Mouse (Mus musculus) T-helper 17 cell (primary cell): Measurements from ENCODE around the gene Slc45a3.

Experiments
- in situ Hi-C, 2 experiments: fragments of 300-600 bp; cut with MboI, MseI; formaldehyde crosslinking; loops; 1 replicate in 1 of 2; 2 replicates in 1 of 2; pipeline ENCODE4 v1.15.1; 2025; ENCODE audit warnings: high pct_unique_total_duplicates in 2 of 2

Gene Slc45a3

DNA sequence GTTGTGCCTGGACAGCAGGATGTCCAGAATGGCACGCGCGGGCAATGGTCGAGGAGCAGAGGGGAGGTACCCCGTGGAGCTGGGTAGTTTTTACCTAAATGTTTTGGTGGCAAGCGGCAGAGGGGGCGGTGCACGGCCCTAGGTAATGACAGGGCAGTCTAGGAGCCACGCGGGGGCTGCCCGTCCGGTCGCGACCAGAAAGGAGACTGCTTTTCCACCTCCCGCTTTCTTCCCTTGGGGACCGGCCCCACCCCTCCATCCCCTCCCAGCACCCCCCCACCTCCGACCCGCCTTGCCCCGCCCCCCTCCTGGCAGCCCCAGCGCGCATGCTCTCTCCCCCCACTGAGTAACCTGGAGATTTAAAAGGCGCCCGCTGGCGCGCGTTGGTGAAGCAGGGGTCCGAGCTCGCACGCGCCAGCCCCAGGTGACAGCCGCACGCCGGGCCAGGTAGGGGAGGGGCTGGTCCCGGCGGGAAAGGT is at the start of gene Slc45a3:
TSS of gene Slc45a3 (plus strand) at position 362 of the 479 bp plus-strand sequence.
- in situ Hi-C loops: no loop called here

GRCm38 (mm10) chr1:131917634-131918033 is 45.1 kb upstream of the Slc45a3 start:
- in situ Hi-C loops: loop anchor here in 1 of 2 experiments (25.0 kb wide), 1 partner anchor 1095 kb away; no protein-coding TSS in a partner anchor

DNA sequence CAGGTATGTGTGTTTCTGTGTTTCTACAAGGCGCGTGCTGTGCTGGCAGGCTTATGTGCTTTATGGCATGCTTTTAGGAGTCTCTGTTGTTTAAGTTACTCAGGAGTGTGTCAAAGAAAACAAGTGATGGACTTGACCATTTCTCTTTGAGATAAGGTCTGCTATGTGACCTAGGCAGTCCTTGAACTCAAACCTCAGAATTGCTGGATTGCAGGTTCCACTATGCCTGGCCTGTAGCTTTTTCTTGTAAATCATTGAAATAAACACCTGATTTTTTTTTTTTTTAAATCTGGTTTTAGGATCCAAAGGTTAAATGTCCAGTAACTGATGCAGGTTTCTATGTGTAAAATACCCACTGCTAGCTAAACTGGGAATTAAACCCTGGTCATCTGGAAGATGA is 43.7 kb upstream of the Slc45a3 start:
- in situ Hi-C loops: loop anchor here in 1 of 2 experiments (25.0 kb wide), 1 partner anchor 1093 kb away; no protein-coding TSS in a partner anchor

- in situ Hi-C loops: loop anchor here in 1 of 2 experiments (25.0 kb wide), 1 partner anchor 1090 kb away; no protein-coding TSS in a partner anchor
Measured at GRCm38 (mm10) chr1:131922100-131922499, 40.7 kb upstream of the Slc45a3 start.

DNA sequence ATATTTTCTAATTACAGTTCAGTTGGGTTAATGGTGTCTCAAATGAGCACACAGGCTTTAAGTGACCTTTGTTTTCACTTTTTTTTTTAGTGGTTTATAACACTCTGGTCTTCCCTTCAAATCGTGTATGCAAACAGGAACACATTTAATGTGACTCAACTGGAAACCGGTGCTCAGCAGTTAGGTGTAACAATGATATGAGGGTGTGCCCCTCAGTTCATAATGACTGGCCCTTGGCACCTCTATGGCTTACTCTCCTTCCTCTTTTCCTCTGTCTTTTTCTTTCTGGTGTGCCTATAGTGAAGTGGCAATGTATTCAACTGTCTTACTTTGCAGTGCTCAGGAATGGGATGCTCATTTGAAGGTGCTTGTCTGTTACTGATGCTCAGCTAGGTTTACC is 29.3 kb upstream of the Slc45a3 start:
- in situ Hi-C loops: no loop called here

- in situ Hi-C loops: no loop called here
Measured at GRCm38 (mm10) chr1:131937659-131938305, 25.0 kb upstream of the Slc45a3 start.

DNA sequence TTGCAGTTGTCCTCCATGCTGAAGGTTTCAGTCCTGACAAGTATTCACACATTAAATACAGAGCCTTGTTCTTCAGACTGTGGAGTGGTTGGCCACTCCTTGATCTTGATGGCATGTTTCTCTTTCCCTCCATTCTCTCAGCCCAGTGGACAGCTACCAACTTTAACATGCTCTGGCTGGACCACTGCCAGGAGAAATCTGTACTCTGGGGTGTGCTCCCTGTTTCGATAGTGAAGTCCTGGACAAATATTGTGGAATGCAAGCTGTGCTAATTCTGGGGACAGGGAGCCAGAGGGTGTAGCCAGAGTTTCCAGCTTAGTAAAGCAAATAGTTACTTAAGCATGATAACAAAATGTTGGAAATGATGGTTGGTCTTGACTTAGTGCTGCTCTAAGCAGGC is 24.0 kb upstream of the Slc45a3 start:
- in situ Hi-C loops: no loop called here

DNA sequence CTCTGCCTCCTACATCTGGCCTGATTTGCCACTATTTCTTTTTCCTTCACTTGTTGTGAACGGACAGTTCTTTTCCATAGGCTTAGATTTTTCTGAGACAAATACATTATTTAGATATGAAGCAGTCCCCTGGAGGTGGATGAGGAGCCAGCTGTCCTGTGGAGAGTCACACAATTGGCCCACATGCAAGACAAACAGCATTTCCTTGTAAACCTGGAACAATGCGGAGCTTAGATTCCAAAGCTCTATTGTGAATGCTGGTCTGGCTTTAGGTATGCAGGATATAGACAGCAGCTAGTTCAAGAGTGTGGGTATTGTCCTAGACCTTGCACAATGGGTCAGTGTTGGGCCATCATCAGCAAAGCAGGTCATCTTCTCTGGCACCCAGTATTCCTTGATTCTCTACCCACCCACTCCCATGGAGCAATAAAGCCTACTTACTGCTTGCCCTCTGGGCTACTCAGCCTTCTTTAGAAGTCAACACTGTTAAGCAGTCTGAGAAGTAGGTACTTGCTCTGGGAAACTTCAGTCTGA is 22.0 kb upstream of the Slc45a3 start:
- in situ Hi-C loops: no loop called here

DNA sequence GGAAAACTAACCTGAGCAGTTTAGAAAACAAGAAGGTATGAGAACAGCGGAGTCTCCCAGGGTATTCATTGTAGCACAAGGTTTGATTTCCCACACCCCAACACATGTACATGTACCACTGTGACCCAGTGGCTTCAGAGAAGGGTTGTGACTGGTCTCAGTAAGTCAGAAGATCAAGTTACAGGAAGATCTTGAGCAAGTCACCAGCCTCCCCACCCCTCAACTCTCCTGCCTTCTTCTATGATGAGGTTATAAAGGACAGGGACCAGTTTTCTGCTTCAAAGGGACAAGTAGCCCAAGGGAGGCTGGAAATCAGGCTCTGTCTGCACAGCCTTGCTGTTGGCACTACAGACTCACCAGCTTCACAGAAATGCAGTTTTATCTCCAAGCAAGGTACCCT is 21.3 kb upstream of the Slc45a3 start:
- in situ Hi-C loops: no loop called here

DNA sequence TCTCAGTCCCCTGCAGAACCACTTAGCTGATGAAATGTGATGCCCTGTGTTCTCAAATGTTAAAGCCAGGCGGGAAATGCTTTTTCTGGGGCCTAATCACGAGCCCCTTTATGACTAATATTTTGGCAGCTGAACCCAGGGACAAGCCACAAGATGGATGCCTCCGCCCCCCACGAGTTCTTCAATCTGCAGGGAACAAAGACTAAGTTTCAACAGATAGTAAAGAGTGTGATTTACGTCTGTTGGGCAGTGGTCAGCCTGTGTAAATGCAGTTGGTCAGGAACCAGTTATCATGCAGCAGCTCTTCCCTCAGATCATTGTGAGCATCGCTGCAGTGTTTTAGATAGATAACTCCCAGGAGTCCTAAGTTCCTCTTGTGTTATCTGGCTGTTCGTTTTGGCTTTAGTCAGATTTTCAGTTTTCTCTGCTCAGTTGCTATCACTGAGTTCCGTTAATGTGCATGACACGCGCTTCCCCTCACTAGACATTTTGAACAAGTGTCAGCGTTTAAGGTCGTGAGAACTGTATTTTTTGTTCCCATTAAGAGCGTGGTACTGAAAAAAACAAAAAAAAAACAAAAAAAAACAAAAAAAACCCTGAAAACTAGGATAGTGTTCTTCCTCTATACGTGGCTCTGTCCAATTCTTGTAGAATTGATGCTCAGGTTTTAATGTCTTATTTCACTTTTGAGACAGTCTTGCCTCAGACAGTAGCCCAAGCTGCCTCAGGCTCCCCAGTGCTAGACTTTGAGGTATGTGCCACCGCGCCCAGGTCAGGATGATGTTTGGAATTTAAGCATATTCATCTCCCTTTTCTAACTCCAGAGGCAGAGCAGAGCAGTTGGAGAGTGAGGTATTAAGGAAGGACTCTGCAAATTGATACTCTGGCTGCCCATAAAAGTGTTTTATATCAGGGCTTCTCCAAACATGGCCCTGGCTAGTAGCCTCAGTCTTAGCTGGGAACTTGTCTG is 19.9 kb upstream of the Slc45a3 start:
- in situ Hi-C loops: no loop called here

- in situ Hi-C loops: no loop called here
Measured at GRCm38 (mm10) chr1:131945674-131946440, 16.9 kb upstream of the Slc45a3 start.

GRCm38 (mm10) chr1:131946462-131947215 is 16.1 kb upstream of the Slc45a3 start:
- in situ Hi-C loops: no loop called here

DNA sequence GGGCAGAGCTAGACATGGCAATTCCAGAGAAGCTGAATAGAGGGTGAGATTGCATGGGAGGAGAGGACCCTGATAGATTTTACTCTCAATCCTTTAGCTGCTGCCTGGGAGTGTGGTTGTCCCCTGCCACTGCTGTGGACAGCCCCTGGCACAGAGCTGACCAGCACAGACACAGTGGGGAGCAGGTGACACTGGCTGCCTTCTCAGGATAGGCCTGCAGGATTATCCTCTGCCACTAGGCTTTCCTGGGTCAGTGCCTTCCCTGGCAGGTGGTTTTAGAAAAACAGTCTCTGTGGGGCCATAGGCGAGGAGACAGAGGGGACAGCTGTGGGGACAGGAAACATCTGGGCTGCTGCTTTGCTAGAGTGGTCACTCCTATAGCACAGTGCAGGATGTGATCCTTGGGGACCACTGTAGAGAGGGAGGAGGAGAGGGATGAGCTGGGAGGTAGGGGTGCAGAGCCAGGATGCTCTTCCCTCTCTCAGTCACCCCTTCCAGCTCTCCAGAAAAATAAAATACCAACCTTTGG is 14.7 kb upstream of the Slc45a3 start:
- in situ Hi-C loops: no loop called here

- in situ Hi-C loops: no loop called here
Measured at GRCm38 (mm10) chr1:131954242-131954865, 8.4 kb upstream of the Slc45a3 start.

DNA sequence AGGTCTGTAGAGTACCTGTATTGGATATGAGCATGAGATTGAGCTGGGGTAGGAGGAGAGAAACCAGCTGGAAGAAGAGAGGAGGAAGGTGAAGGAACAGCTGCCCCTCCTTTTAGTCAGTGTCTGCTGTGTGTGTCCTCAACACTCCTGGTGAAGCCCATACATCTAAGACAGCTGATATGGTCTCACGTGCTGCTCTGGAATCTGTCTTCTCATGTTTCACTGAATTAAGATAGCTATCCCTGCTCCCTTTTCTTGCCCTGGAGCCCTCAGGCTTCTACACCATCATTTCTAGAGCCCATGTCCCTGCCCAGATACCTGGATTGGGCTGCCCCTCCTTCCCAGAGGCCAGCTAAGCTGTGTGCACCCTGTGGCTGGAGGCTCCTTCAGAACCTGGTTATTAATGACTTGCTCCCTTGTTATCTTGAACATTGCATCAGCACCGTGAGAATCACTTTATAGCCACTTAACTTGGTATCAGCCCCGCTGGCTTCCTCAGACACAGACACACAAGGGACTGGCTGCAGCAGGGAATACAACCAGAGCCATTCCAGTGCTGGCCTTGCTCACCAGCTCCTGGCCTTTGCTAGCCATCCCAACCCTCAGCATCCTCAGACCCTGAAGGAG is 7.5 kb upstream of the Slc45a3 start:
- in situ Hi-C loops: no loop called here

GRCm38 (mm10) chr1:131957416-131957815 is 5.4 kb upstream of the Slc45a3 start:
- in situ Hi-C loops: no loop called here

- in situ Hi-C loops: no loop called here
Measured at GRCm38 (mm10) chr1:131961004-131961403, 1.8 kb upstream of the Slc45a3 start.

- in situ Hi-C loops: no loop called here
Measured at GRCm38 (mm10) chr1:131963085-131963951, 551 bp downstream of the Slc45a3 start.
